17 mouse cellular contexts compared by ENCODE assay signal in the genomic region with DNA sequence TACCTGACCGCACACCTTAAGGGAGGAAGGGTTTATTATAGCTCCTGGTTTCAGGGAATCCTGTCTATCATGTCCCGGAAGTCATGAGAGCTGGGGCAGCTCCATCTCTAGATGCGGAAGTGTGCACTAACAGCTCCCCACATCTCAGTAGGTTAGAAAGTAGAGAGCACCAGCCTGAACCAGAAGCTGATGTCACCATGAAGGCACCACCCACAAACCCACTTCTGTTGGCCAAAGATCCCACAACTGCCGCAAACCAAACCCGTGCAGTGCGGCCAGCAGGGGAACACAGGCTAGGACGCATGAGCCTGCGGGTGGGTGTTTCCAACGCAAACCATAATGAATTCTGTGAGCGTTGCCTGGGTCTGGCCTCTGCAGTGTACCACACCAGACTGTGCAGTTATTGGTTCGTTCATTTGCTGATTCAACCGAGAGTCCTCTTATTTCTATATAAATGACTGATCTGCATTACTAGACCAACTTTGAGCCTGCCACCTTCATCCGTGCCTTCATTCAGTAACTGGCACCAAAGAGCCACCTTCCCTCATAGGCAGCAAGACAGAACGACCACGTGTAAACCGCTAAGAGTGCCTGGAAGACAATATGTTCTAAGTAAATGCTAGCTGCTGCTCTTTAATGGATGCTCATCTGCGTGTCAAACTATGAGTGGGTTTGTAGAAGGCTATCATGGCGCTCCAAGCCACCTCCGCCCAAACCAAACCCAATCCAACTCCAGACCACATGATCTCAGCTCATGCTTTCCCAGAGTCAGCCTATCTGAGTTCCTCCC.
"Had no signal": no experiment of that assay in that cellular context is flagged by ENCODE, and none has a peak within 500 bp of the region (broad histone marks: within the 10 kb centered on the region; RNA-seq: fewer than 3 reads in every experiment).

No protein-coding gene starts in this region.

- H3K4me2 ChIP-seq: lung, embryonic 14.5 days; midbrain, embryonic 12.5 days had no signal

- H3K4me3 ChIP-seq: midbrain, embryonic 10.5 days; midbrain, embryonic 12.5 days; myocyte had no signal

- H3K27ac ChIP-seq: midbrain, embryonic 10.5 days; midbrain, embryonic 12.5 days had no signal

- ATAC-seq: midbrain, embryonic 16.5 days had no signal

- H3K4me1 ChIP-seq: midbrain, embryonic 10.5 days; midbrain, embryonic 12.5 days had no signal

- H3K9ac ChIP-seq: lung, embryonic 14.5 days; midbrain, embryonic 12.5 days had no signal

- DNase-seq: lung, adult 18-20 months; lung, embryonic 14.5 days; lung, postnatal 10 days; lung, postnatal 4 days; midbrain, embryonic 14.5 days; retina, postnatal 1 day; right cerebral cortex, adult 18-20 months; right cerebral cortex, postnatal 25 days; right cerebral cortex, postnatal 4 days; spleen, adult 18-20 months; thymus, adult 18-20 months; thymus, postnatal 14 days; thymus, postnatal 36 days had no signal

- H3K9me3 ChIP-seq: midbrain, embryonic 10.5 days; midbrain, embryonic 12.5 days had no signal

- H3K27me3 ChIP-seq: midbrain, embryonic 12.5 days had no signal

- H3K36me3 ChIP-seq: midbrain, embryonic 10.5 days; midbrain, embryonic 12.5 days had no signal
